Mouse (Mus musculus) forebrain, embryonic 15.5 days (tissue): ENCODE results near the gene Gm3636. TPM values are rescaled to one million over a fixed set of nuclear protein-coding genes. Genes with fewer than 3 reads are reported as not detected.
A peak's percentile ranks its signal among the peaks of the same experiment; 100 is the strongest.
"Not testable (repeated sequence)": the region's sequence is repeated elsewhere in the genome, so short reads cannot be mapped to it uniquely, and the experiment has no call there.

Source experiments
- ATAC-seq: fragments of 200-750 bp; cut with Nextera tagmentation; replicated peaks from 2 replicates; pipeline ENCODE4 v1.8.0; 2017; ENCODE audit warnings: mild to moderate bottlenecking, moderate TSS enrichment, moderate library complexity
- H3K27ac ChIP-seq: fragments of 300-500 bp; sonication (generic); replicated peaks from 2 replicates; pipeline ENCODE4 v1.5.1; 2015; ENCODE audit warnings: mild to moderate bottlenecking, inconsistent platforms
- H3K27me3 ChIP-seq: fragments of 300-500 bp; sonication (generic); 2 replicates; pipeline ENCODE4 v1.6.1; 2015; ENCODE audit warnings: inconsistent platforms
- H3K36me3 ChIP-seq: fragments of 300-500 bp; sonication (generic); 2 replicates; pipeline ENCODE4 v1.6.1; 2015; ENCODE audit warnings: mild to moderate bottlenecking, inconsistent platforms
- H3K4me1 ChIP-seq: fragments of 300-500 bp; sonication (generic); 2 replicates; pipeline ENCODE4 v1.6.1; 2015; ENCODE audit warnings: inconsistent platforms
- H3K4me2 ChIP-seq: fragments of 300-500 bp; sonication (generic); replicated peaks from 2 replicates; pipeline ENCODE4 v1.6.1; 2015; ENCODE audit warnings: mild to moderate bottlenecking, inconsistent platforms
- H3K4me3 ChIP-seq: fragments of 300-500 bp; sonication (generic); 2 replicates; pipeline ENCODE4 v1.5.1; 2015; ENCODE audit warnings: mild to moderate bottlenecking, inconsistent platforms
- H3K9ac ChIP-seq: fragments of 300-500 bp; sonication (generic); replicated peaks from 2 replicates; pipeline ENCODE4 v1.6.1; 2015; ENCODE audit warnings: mild to moderate bottlenecking, inconsistent platforms
- H3K9me3 ChIP-seq: fragments of 300-500 bp; sonication (generic); 2 replicates; pipeline ENCODE4 v1.6.1; 2016; ENCODE audit warnings: inconsistent platforms
- WGBS: fragments of 180-500 bp; shearing (Covaris S2); methylation state at CpG from one replicate; pipeline ENCODE4 v1.1.7; 2015; ENCODE audit warnings: mixed read lengths; 5-methylcytosine and 5-hydroxymethylcytosine counted together
- polyA plus RNA-seq: library from polyadenylated mRNA; unstranded; fragments of >200 nt; fragmentation: Nextera tagmentation; extraction: Ambion mirVana; gene quantifications from 2 replicates; pipeline ENCODE4 v1.2.1, GENCODE M21; 2015

The Gm3636 gene
- 9.8 and 11.7 TPM in 2 replicates for polyA plus RNA-seq

GRCm38 (mm10) chr14:6742232-6742631 is at the start of gene Gm3636:
Gene Gm3636, minus strand, starts transcription at chr14:6742332.
- WGBS, result no CpG with 5 or more reads among the region's 2 CpGs
- H3K36me3 ChIP-seq, H3K9me3 ChIP-seq, H3K4me3 ChIP-seq, ATAC-seq, H3K9ac ChIP-seq, H3K27me3 ChIP-seq, H3K27ac ChIP-seq, H3K4me1 ChIP-seq, H3K4me2 ChIP-seq: not testable (repeated sequence)

GRCm38 (mm10) chr14:6774311-6774710 is 32.2 kb upstream of the Gm3636 start, which contains the start of gene Gm8362:
Gene Gm8362, minus strand, starts transcription at chr14:6774411.
- H3K4me3 ChIP-seq, H3K27ac ChIP-seq, H3K27me3 ChIP-seq, ATAC-seq, H3K4me1 ChIP-seq, H3K9ac ChIP-seq, H3K4me2 ChIP-seq, H3K36me3 ChIP-seq, H3K9me3 ChIP-seq: not testable (repeated sequence)
- WGBS, result 88% methylated on average over 1 of the region's 1 CpGs

GRCm38 (mm10) chr14:6757231-6757536 is 15.1 kb upstream of the Gm3636 start:
- H3K4me1 ChIP-seq, ATAC-seq, H3K27ac ChIP-seq, H3K27me3 ChIP-seq, H3K9me3 ChIP-seq, H3K36me3 ChIP-seq, H3K9ac ChIP-seq: not testable (repeated sequence)
- peak overlapping the region; percentile 48 for H3K4me2 ChIP-seq
- H3K4me3 ChIP-seq, result peak overlapping the region; percentile 47
- whole genome bisulfite sequencing, result 0% methylated on average over 6 of the region's 13 CpGs

- H3K9me3 ChIP-seq, H3K4me1 ChIP-seq, ATAC-seq, H3K36me3 ChIP-seq, H3K27me3 ChIP-seq: not testable (repeated sequence)
- Histone ChIP-seq H3K4me3 (peak overlapping the region; percentile 47), H3K9ac (peak overlapping the region; percentile 41; the same call in 1 of the 2 replicates), H3K27ac (0 out of 2 replicates have a peak overlapping the region, but pooled peaks have one; percentile 27), H3K4me2 (peak overlapping the region; percentile 48)
- 5% methylated on average over 21 of the region's 67 CpGs for WGBS
Measured at GRCm38 (mm10) chr14:6756384-6757230, 14.5 kb upstream of the Gm3636 start.

GRCm38 (mm10) chr14:6720151-6720550 is 22.0 kb downstream of the Gm3636 start, which contains the start of gene Gm8050:
Gene Gm8050, minus strand, starts transcription at chr14:6720251.
- not testable (repeated sequence) for H3K9me3 ChIP-seq, H3K4me2 ChIP-seq, H3K4me1 ChIP-seq, H3K27ac ChIP-seq, H3K9ac ChIP-seq, H3K27me3 ChIP-seq, ATAC-seq, H3K36me3 ChIP-seq, H3K4me3 ChIP-seq
- 57% methylated on average over 1 of the region's 2 CpGs for WGBS

Other genes starting within 250 kb of the Gm3636 start
- gene Gm8356, start 205.0 kb downstream of the Gm3636 start, polyA plus RNA-seq, result not detected in 2 replicates
- gene Gm3629, start 151.7 kb downstream of the Gm3636 start, polyA plus RNA-seq, result 0.55 TPM in 1 of 2 replicates, not detected in the other
- not detected in 2 replicates for gene Gm3460, start 119.9 kb downstream of the Gm3636 start, polyA plus RNA-seq
- gene Gm10251, start 58.2 kb downstream of the Gm3636 start, polyA plus RNA-seq, result not detected in 2 replicates
- not detected in 2 replicates for gene Gm8050, start 22.1 kb downstream of the Gm3636 start, polyA plus RNA-seq
- gene Gm8362, start 32.1 kb upstream of the Gm3636 start, polyA plus RNA-seq, result not detected in 2 replicates
- not detected in 2 replicates for gene Gm3642, start 98.0 kb upstream of the Gm3636 start, polyA plus RNA-seq
- 6.3 and 7.3 TPM in 2 replicates for gene Gm3667, start 147.6 kb upstream of the Gm3636 start, polyA plus RNA-seq
- gene Gm6356, start 231.5 kb upstream of the Gm3636 start, polyA plus RNA-seq, result not detected in 2 replicates